Mouse (Mus musculus): ENCODE data around the gene Cnot6.

GRCm38 (mm10) chr11:49695695-49696094, 16.8 kb downstream of the Cnot6 start:
- TF ChIP-seq CTCF (IDR thresholded peaks at IDR 0.05) (no peak), EP300 (IDR thresholded peaks at IDR 0.05) (no peak)
